In the genomic region with DNA sequence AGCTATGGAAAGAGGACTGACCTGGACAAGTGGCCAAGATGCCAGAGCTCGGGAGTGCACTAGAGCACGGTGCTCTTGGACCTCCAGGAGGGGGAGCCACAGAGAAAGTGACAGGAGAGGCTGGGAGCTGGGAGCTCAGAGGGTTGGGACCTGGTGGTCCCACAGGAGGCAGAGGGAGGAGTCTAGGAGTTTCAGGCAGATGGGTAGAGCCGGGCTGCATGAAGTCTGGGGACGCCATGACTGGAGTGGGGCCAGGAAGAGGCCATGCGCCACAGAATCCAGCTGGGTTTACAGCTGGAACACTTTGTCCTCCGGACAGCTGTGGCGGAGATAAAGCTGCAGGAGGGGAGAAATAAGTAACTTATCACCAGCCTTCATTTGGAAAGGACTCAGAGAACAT, we compare ENCODE assay signal across 9 mouse cellular contexts. TPM values are rescaled to one million over a fixed set of nuclear protein-coding genes. Genes with fewer than 3 reads are reported as not detected.
A peak's percentile ranks its signal among the peaks of the same experiment; 100 is the strongest.
DNase-seq lines count a peak whose midpoint lies in the region; ATAC-seq and TF ChIP-seq lines count a peak whose summit lies in the region.
"Had no signal": no experiment of that assay in that cellular context is flagged by ENCODE, and none has a peak within 500 bp of the region (broad histone marks: within the 10 kb centered on the region; RNA-seq: fewer than 3 reads in every experiment).

No protein-coding gene starts in this region.

- H3K9ac ChIP-seq in intestine, embryonic 16.5 days (ENCODE audit: low read depth, low read length), result no peak overlapping the region

- WGBS in intestine, embryonic 16.5 days, result 25% methylated on average over 7 of the region's 7 CpGs

- intact Hi-C loops in left cerebral cortex, postnatal 4 days (cut with DNase I), result no loop called here

- no peaks in the 10 kb centered on the region for H3K36me3 ChIP-seq in intestine, embryonic 16.5 days (ENCODE audit: control insufficient read depth, insufficient read depth, low read length)

- no peak overlapping the region for H3K4me3 ChIP-seq in intestine, embryonic 16.5 days (ENCODE audit: low read length)

- no peak for TF ChIP-seq POLR2A in brain, embryonic 14.5 days (IDR thresholded peaks at IDR 0.05; ENCODE audit: borderline replicate concordance, extremely low read depth, insufficient read depth, insufficient read length, poor library complexity, severe bottlenecking)

- H3K4me1 ChIP-seq in intestine, embryonic 16.5 days (ENCODE audit: control insufficient read depth, insufficient read depth, low read length), result peaks cover 8% of the 10 kb centered on the region

- peak; percentile 35 for DNase-seq in left cerebral cortex, postnatal 4 days
- no peak for DNase-seq in left cerebral cortex, adult 8-10 months (ENCODE audit: low spot score in 2 of 2)
- no peak for DNase-seq in brain, embryonic 14.5 days (ENCODE audit: low read depth)
- DNase-seq in lung, postnatal 4 days, result peak; percentile 57 to 83
- no peak for DNase-seq in frontal cortex, postnatal 36 days (ENCODE audit: low spot score in 2 of 2)
- DNase-seq in thymus, postnatal 0 days (ENCODE audit: low spot score), result no peak
- DNase-seq in spleen, postnatal 36 days (ENCODE audit: low spot score in 2 of 2), result no peak

- H3K27ac ChIP-seq in intestine, embryonic 16.5 days (ENCODE audit: low read length), result no peak overlapping the region

- no peak overlapping the region for H3K4me2 ChIP-seq in intestine, embryonic 16.5 days (ENCODE audit: low read depth, low read length)

- peak; percentile 19; the same call in 1 of the 2 replicates for TF ChIP-seq CTCF in brain, embryonic 14.5 days (IDR thresholded peaks at IDR 0.05; ENCODE audit: borderline replicate concordance, extremely low read depth, insufficient read depth, insufficient read length)

- ATAC-seq in intestine, embryonic 16.5 days, result peak; percentile 58

- no peaks in the 10 kb centered on the region for H3K9me3 ChIP-seq in intestine, embryonic 16.5 days (ENCODE audit: control insufficient read depth, low read length)

- H3K27me3 ChIP-seq in intestine, embryonic 16.5 days (replicated peaks; ENCODE audit: control insufficient read depth, insufficient read depth, low read length), result peaks cover 4% of the 10 kb centered on the region; the same call in 1 of the 2 replicates

RNA-seq across cellular contexts. Expression of a gene that starts 25.9 kb away (rescaled TPM):
- under 1 TPM in 1 of 2 experiments, not detected in 1; 0.14 TPM for total RNA-seq in left cerebral cortex, postnatal 4 days (2021)
- total RNA-seq in left cerebral cortex, adult 8-10 months (2022), result under 1 TPM; 0.30 to 0.78 (median 0.58) TPM
- 3.6 and 3.7 TPM in 2 replicates for polyA plus RNA-seq in brain, embryonic 14.5 days (2012; rRNA removed)
- not detected in 2 replicates for polyA plus RNA-seq in intestine, embryonic 16.5 days (2015; fragmentation: Nextera tagmentation; extraction: Ambion mirVana)
- polyA plus RNA-seq in thymus, postnatal 0 days (2015; fragmentation: Nextera tagmentation; extraction: Ambion mirVana), result 4.3 and 4.5 TPM in 2 replicates

RNA-seq across cellular contexts. Expression of a gene that starts 26.5 kb away (rescaled TPM):
- total RNA-seq in left cerebral cortex, postnatal 4 days (2021), result under 1 TPM in 1 of 2 experiments, not detected in 1; 0.28 TPM
- total RNA-seq in left cerebral cortex, adult 8-10 months (2022), result 1 to 10 TPM in 1 of 4 experiments, under 1 TPM in 3; 0.25 to 1.4 (median 0.51) TPM
- polyA plus RNA-seq in brain, embryonic 14.5 days (2012; rRNA removed), result 0.42 and 0.72 TPM in 2 replicates
- 0.24 and 0.75 TPM in 2 replicates for polyA plus RNA-seq in intestine, embryonic 16.5 days (2015; fragmentation: Nextera tagmentation; extraction: Ambion mirVana)
- polyA plus RNA-seq in thymus, postnatal 0 days (2015; fragmentation: Nextera tagmentation; extraction: Ambion mirVana), result 0.81 and 0.82 TPM in 2 replicates

RNA-seq across cellular contexts. Expression of a gene that starts 33.5 kb away (rescaled TPM):
- not detected for total RNA-seq in left cerebral cortex, postnatal 4 days (2021)
- total RNA-seq in left cerebral cortex, adult 8-10 months (2022), result not detected
- not detected in 2 replicates for polyA plus RNA-seq in brain, embryonic 14.5 days (2012; rRNA removed)
- polyA plus RNA-seq in intestine, embryonic 16.5 days (2015; fragmentation: Nextera tagmentation; extraction: Ambion mirVana), result not detected in 2 replicates
- not detected in 2 replicates for polyA plus RNA-seq in thymus, postnatal 0 days (2015; fragmentation: Nextera tagmentation; extraction: Ambion mirVana)
- polyA plus RNA-seq: gonadal fat pad, adult 2 months had no signal

RNA-seq across cellular contexts. Expression of a gene that starts 36.1 kb away (rescaled TPM):
- 100 to 1,000 TPM; 294 to 322 TPM for total RNA-seq in left cerebral cortex, postnatal 4 days (2021)
- total RNA-seq in left cerebral cortex, adult 8-10 months (2022), result 100 to 1,000 TPM; 359 to 428 (median 393) TPM
- polyA plus RNA-seq in brain, embryonic 14.5 days (2012; rRNA removed), result 434 and 563 TPM in 2 replicates
- 650 and 667 TPM in 2 replicates for polyA plus RNA-seq in intestine, embryonic 16.5 days (2015; fragmentation: Nextera tagmentation; extraction: Ambion mirVana)
- polyA plus RNA-seq in thymus, postnatal 0 days (2015; fragmentation: Nextera tagmentation; extraction: Ambion mirVana), result 489 and 499 TPM in 2 replicates

RNA-seq across cellular contexts. Expression of a gene that starts 43.5 kb away (rescaled TPM):
- 10 to 100 TPM; 33.3 to 37.9 TPM for total RNA-seq in left cerebral cortex, postnatal 4 days (2021)
- 10 to 100 TPM; 25.7 to 30.6 (median 28.8) TPM for total RNA-seq in left cerebral cortex, adult 8-10 months (2022)
- 29.5 TPM in 2 replicates for polyA plus RNA-seq in brain, embryonic 14.5 days (2012; rRNA removed)
- 25.7 and 31.3 TPM in 2 replicates for polyA plus RNA-seq in intestine, embryonic 16.5 days (2015; fragmentation: Nextera tagmentation; extraction: Ambion mirVana)
- 17.8 and 25.8 TPM in 2 replicates for polyA plus RNA-seq in thymus, postnatal 0 days (2015; fragmentation: Nextera tagmentation; extraction: Ambion mirVana)

Comparison
In these comparisons a context has a peak if more than half of its experiments do, and no peak if none do; other contexts are left out.
1. DNase-seq: peak in left cerebral cortex, postnatal 4 days (single experiment) and lung, postnatal 4 days (2 of 2); none in left cerebral cortex, adult 8-10 months (0 of 2), brain, embryonic 14.5 days (single experiment), frontal cortex, postnatal 36 days (0 of 2), thymus, postnatal 0 days (single experiment) and spleen, postnatal 36 days (0 of 2).